Mouse (Mus musculus) CH12.LX (cell line): Measurements from ENCODE around the gene Yif1a. TPM values are rescaled to one million over a fixed set of nuclear protein-coding genes. Genes with fewer than 3 reads are reported as not detected.
A peak's percentile ranks its signal among the peaks of the same experiment; 100 is the strongest.

Source experiments
- DNase-seq: peaks from one replicate; pipeline ENCODE4 v3.0.0-alpha.2; 2013; ENCODE audit errors: extremely low read depth
- H3K27ac ChIP-seq: 2 replicates; pipeline ENCODE4 v1.5.1; 2012; ENCODE audit warnings: low read depth, mild to moderate bottlenecking, control low read depth, moderate library complexity; ENCODE audit not compliant: insufficient read depth
- H3K27me3 ChIP-seq: replicated peaks from 2 replicates; pipeline ENCODE3; 2012; ENCODE audit warnings: inconsistent platforms
- H3K36me3 ChIP-seq, 2 experiments: replicated peaks in 1 of 2; 2 replicates each; pipeline versions ENCODE3 to v1.6.1; 2012; ENCODE audit warnings: inconsistent platforms in 1 of 2, low read length in 1 of 2, mild to moderate bottlenecking in 1 of 2, mixed read lengths in 1 of 2, moderate library complexity in 1 of 2; ENCODE audit not compliant: control insufficient read depth in 1 of 2, insufficient read depth in 1 of 2
- H3K4me1 ChIP-seq, 2 experiments: 2 replicates each; pipeline ENCODE4 v1.6.1; 2012; ENCODE audit warnings: inconsistent platforms in 1 of 2, moderate library complexity in 1 of 2; ENCODE audit not compliant: insufficient read depth in 2 of 2, control insufficient read depth in 1 of 2
- H3K4me2 ChIP-seq: 2 replicates; pipeline ENCODE4 v1.6.1; 2012; ENCODE audit warnings: low read depth, mild to moderate bottlenecking, control low read depth; ENCODE audit not compliant: poor library complexity, insufficient read depth, severe bottlenecking
- H3K4me3 ChIP-seq, 3 experiments: fragments of 150-350 bp in 1 of 3; sonication (generic) in 1 of 3; replicated peaks in 1 of 3; 2 replicates each; pipeline versions ENCODE3 to v1.5.1; 2011 to 2012; ENCODE audit warnings: low read depth in 2 of 3, low read length in 2 of 3, mild to moderate bottlenecking in 2 of 3, moderate library complexity in 2 of 3, control low read depth in 1 of 3, improper control_type of control experiment in 1 of 3, inconsistent platforms in 1 of 3, mixed read lengths in 1 of 3; ENCODE audit not compliant: poor library complexity in 1 of 3
- H3K79me2 ChIP-seq: replicated peaks from 2 replicates; pipeline ENCODE4 v1.6.1; 2012; ENCODE audit warnings: mild to moderate bottlenecking, moderate library complexity; ENCODE audit not compliant: control insufficient read depth, poor library complexity, insufficient read depth, severe bottlenecking; ENCODE audit errors: extremely low read depth
- H3K9ac ChIP-seq: 2 replicates; pipeline ENCODE4 v1.6.1; 2012; ENCODE audit warnings: low read depth, mild to moderate bottlenecking, control low read depth, moderate library complexity; ENCODE audit not compliant: insufficient read depth
- H3K9me3 ChIP-seq: replicated peaks from 2 replicates; pipeline ENCODE3; 2012; ENCODE audit warnings: low read length, inconsistent platforms, mixed read lengths
- BHLHE40 ChIP-seq: IDR thresholded peaks from 2 replicates; pipeline ENCODE4 v1.6.1; 2011; ENCODE audit warnings: mild to moderate bottlenecking, low read depth, low read length, improper control_type of control experiment
- CHD1 ChIP-seq: IDR thresholded peaks from 2 replicates; pipeline ENCODE4 v1.6.1; 2012; ENCODE audit warnings: low read depth, low read length, improper control_type of control experiment, inconsistent platforms
- CHD2 ChIP-seq: IDR thresholded peaks from 2 replicates; pipeline ENCODE4 v1.6.1; 2011; ENCODE audit warnings: low read length, improper control_type of control experiment
- CTCF ChIP-seq, 2 experiments: IDR thresholded peaks in 1 of 2; conservative IDR thresholded peaks in 1 of 2; 2 replicates each; pipeline ENCODE4 v1.5.1; 2011 to 2012; ENCODE audit warnings: low read depth in 2 of 2, low read length in 2 of 2, improper control_type of control experiment in 1 of 2, inconsistent platforms in 1 of 2, mild to moderate bottlenecking in 1 of 2, moderate library complexity in 1 of 2
- E2F4 ChIP-seq: IDR thresholded peaks from 2 replicates; pipeline ENCODE4 v1.6.1; 2011; ENCODE audit warnings: low read depth, low read length, improper control_type of control experiment; ENCODE audit not compliant: insufficient replicate concordance
- EP300 ChIP-seq: IDR thresholded peaks from 2 replicates; pipeline ENCODE4 v1.6.1; 2011; ENCODE audit warnings: low read length, improper control_type of control experiment
- ETS1 ChIP-seq: conservative IDR thresholded peaks from 2 replicates; pipeline ENCODE4 v1.6.1; 2012; ENCODE audit warnings: low read depth, mild to moderate bottlenecking, inconsistent platforms, low read length, improper control_type of control experiment, moderate library complexity
- GABPA ChIP-seq: IDR thresholded peaks from 2 replicates; pipeline ENCODE4 v1.6.1; 2012; ENCODE audit warnings: low read depth, low read length, improper control_type of control experiment, inconsistent platforms; ENCODE audit not compliant: insufficient replicate concordance
- MAZ ChIP-seq: IDR thresholded peaks from 2 replicates; pipeline ENCODE4 v1.6.1; 2012; ENCODE audit warnings: low read depth, mild to moderate bottlenecking, inconsistent platforms, low read length, improper control_type of control experiment, moderate library complexity
- MEF2A ChIP-seq: IDR thresholded peaks from 2 replicates; pipeline ENCODE4 v1.6.1; 2014; ENCODE audit warnings: low read depth, mild to moderate bottlenecking, inconsistent platforms, low read length, improper control_type of control experiment, borderline replicate concordance
- PAX5 ChIP-seq: IDR thresholded peaks from 2 replicates; pipeline ENCODE4 v1.6.1; 2012; ENCODE audit warnings: low read length, inconsistent platforms, mixed read lengths
- RAD21 ChIP-seq: IDR thresholded peaks from 2 replicates; pipeline ENCODE4 v1.6.1; 2011; ENCODE audit warnings: low read depth, mild to moderate bottlenecking, low read length, improper control_type of control experiment, moderate library complexity
- TBP ChIP-seq: conservative IDR thresholded peaks from 2 replicates; pipeline ENCODE4 v1.6.1; 2011; ENCODE audit warnings: low read depth, low read length, improper control_type of control experiment
- dilution Hi-C: fragments of 300-500 bp; cut with MboI; formaldehyde crosslinking; loops from 2 replicates; pipeline ENCODE4 v1.14.3; 2020; ENCODE audit warnings: low sequenced_read_pairs; ENCODE audit not compliant: extremely low pct_unique_long_range_greater_than_20kb, extremely low pct_ligation_motif_present
- in situ Hi-C: fragments of 300-500 bp; cut with MboI; formaldehyde crosslinking; loops from 3 replicates; pipeline ENCODE4 v1.14.3; 2019; ENCODE audit warnings: low sequenced_read_pairs, low pct_ligation_motif_present, low pct_unique_long_range_greater_than_20kb, mixed read lengths
- polyA plus RNA-seq: library from polyadenylated mRNA; unstranded; fragments of >175 nt; gene quantifications from 2 replicates; pipeline ENCODE4 v1.2.1, GENCODE M21; 2012; ENCODE audit warnings: low read depth; ENCODE audit not compliant: insufficient read length
- total RNA-seq, 2 experiments: library from RNA; depleted of rRNA; stranded (reverse); fragments of 300-350 nt in 1 of 2; fragments of >200 nt in 1 of 2; gene quantifications; 2 replicates each; pipeline ENCODE4 v1.2.3; 2012 to 2014

The Yif1a gene
- total and polyA plus RNA-seq, 3 experiments, result 33.1 to 72.4 (median 65.0) TPM

GRCm38 (mm10) chr19:5098363-5099143 lies 10.2 kb downstream of the Yif1a start, which contains the start of gene Cnih2:
Cnih2 (minus strand) TSS chr19:5098521.
- H3K9me3 ChIP-seq, result no peaks in the 10 kb centered on the region
- peak within 1 kb of the TSS in 1 of 3 experiments; percentile 34 for H3K4me3 ChIP-seq
- no peaks in the 10 kb centered on the region for H3K27me3 ChIP-seq
- dilution Hi-C loops, result no loop called here
- peaks cover 38 to 55% of the 10 kb centered on the region in 2 experiments for H3K36me3 ChIP-seq
- H3K4me1 ChIP-seq, result peaks cover 10% of the 10 kb centered on the region in 2 experiments; a peak in 3 of 4 replicates
- in situ Hi-C loops, result no loop called here
- no peak within 1 kb of the TSS for H3K27ac ChIP-seq
- H3K9ac ChIP-seq, result peak within 1 kb of the TSS; percentile 58
- H3K4me2 ChIP-seq, result peak within 1 kb of the TSS; percentile 72
- TF ChIP-seq CTCF (conservative IDR thresholded peaks at IDR 0.05 in 1 of 2, IDR thresholded peaks at IDR 0.05 in 1 of 2; ENCODE audit: low read depth in 2 of 2, low read length in 2 of 2), result no peak
- TF ChIP-seq MEF2A, result no peak
- TF ChIP-seq BHLHE40, result no peak
- TF ChIP-seq PAX5, result no peak
- no peak for TF ChIP-seq E2F4
- no peak for TF ChIP-seq EP300
- TF ChIP-seq ETS1, result no peak
- TF ChIP-seq CHD2, result no peak
- no peak for TF ChIP-seq TBP
- no peak for TF ChIP-seq MAZ
- no peak for TF ChIP-seq GABPA
- TF ChIP-seq RAD21, result no peak
- DNase-seq, result no peak
- no peaks in the 10 kb centered on the region for H3K79me2 ChIP-seq

GRCm38 (mm10) chr19:5106074-5106473 lies 17.7 kb downstream of the Yif1a start:
- no peaks in the 10 kb centered on the region for H3K27me3 ChIP-seq
- peak overlapping the region; percentile 78 to 85 (median 81) for H3K4me3 ChIP-seq
- in situ Hi-C loops, result no loop called here
- dilution Hi-C loops, result no loop called here
- H3K36me3 ChIP-seq, result peaks cover 46 to 73% of the 10 kb centered on the region in 2 experiments
- no peak for DNase-seq
- H3K4me2 ChIP-seq, result peak overlapping the region; percentile 88
- peaks cover 6 to 22% of the 10 kb centered on the region in 2 experiments; a peak in 3 of 4 replicates for H3K4me1 ChIP-seq
- H3K27ac ChIP-seq, result no peak overlapping the region; the same call in 1 of the 2 replicates
- peak overlapping the region; percentile 84 for H3K9ac ChIP-seq
- no peak for TF ChIP-seq MAZ
- TF ChIP-seq CHD1, result 0 out of 2 replicates have a peak, but pooled peaks have one; percentile 37
- no peak for TF ChIP-seq EP300
- H3K9me3 ChIP-seq, result no peaks in the 10 kb centered on the region
- peaks cover 5% of the 10 kb centered on the region; the same call in 1 of the 2 replicates for H3K79me2 ChIP-seq
